Mouse (Mus musculus): ENCODE data around the gene Siva1.
A peak's percentile ranks its signal among the peaks of the same experiment; 100 is the strongest.

Gene Siva1

DNA sequence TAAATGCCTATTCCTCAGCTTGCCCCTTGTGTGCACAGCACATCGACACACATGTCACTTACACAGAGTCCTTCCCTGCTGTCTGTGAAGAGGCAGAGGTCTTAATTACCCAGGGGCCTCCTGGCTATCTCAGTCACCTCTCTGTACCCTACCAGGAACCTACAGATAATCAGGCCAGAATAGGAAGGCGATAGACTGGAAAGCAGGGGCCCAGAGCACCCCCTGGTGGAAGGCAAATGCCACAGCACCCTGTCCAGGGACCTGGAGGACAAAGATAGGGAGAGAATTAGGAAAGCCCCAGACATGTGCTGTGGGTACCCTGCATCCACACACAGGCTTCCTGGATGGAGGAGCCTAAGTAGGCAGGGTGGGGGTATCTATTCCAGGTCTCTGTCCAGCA lies 20.7 kb upstream of the Siva1 start:
- no peak for DNase-seq (ENCODE audit: low spot score)

- DNase-seq (ENCODE audit: low spot score) = no peak
Measured at GRCm38 (mm10) chr12:112625700-112626099, 18.8 kb upstream of the Siva1 start.

GRCm38 (mm10) chr12:112626455-112626854 lies 18.0 kb upstream of the Siva1 start:
- no peak for DNase-seq (ENCODE audit: low spot score)

DNA sequence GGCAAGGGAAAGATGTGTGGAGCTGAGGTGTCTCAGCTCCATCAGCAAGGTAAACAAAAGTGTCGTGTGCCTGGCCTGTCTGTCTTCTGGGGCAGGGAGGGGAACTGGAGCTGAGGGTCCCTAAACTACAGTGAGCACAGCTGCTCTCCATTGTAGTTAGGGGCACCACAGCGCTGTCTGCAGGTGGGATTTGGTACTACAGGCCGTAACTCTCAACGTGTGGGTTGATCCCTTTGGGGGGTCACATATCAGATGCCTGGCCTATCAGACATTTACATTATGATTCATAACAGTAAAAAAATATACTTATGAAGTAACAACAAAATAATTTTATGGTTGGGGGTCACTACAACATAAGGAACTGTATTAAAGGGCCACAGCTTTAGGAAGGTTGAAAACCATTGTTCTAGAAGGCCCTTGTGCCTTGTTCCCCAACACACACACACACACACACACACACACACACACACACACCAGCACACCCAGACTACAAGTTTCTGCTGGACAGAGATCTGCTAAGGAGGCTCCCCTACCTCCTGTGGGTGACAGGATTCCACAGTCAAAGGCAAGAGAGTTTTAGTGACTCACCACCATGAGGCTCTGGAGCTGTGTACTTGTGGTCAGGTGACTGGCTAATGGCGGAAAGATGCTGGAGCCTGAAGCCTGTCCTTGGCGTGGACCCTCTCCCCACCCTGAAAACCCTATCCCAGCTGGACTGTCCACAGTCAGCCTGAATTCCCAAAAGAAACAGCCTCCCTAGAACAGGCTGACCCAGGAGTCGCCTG lies 17.2 kb upstream of the Siva1 start:
- no peak for DNase-seq (ENCODE audit: low spot score)

DNA sequence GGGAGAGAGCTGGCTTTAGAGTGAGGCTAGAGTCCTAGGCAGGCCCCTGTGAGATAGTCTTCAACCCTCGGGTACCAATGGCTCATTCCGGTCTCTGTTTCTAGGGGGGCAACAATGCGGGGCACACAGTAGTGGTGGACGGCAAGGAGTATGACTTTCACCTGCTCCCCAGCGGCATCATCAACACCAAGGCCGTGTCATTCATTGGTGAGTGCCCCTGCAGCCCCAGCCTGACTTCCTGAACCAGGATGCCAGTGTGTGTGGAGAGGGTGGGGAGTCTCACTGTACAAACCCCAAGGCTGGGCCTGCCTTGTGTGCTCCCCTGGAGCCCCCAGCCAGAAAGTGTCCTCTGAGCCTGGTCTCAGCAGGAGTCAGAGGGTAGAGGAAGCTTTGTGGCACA lies 16.3 kb upstream of the Siva1 start:
- DNase-seq (ENCODE audit: low spot score) = no peak

GRCm38 (mm10) chr12:112628928-112629721 lies 15.4 kb upstream of the Siva1 start:
- DNase-seq (ENCODE audit: low spot score) = peak; percentile 88

GRCm38 (mm10) chr12:112630029-112630428 lies 14.4 kb upstream of the Siva1 start:
- no peak for DNase-seq (ENCODE audit: low spot score)

DNA sequence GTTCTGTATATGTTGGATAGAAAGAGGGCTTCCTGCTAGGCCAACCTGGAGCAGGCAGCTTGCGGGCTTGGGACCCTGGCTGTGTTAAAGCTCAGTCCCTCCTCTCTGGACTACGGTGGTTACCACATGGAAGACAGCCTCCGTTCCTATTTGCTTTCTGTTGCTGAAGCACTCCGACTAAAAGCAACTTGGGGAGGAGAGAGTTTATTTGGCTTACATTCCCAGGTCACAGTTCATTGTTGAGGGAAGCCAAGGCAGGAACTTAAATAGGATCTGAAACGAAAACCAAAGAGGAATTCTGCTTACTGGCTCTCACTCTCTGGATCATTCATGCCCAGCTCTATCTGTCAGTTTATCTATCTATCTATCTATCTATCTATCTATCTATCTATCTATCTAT lies 13.7 kb upstream of the Siva1 start:
- DNase-seq (ENCODE audit: low spot score) = no peak

DNA sequence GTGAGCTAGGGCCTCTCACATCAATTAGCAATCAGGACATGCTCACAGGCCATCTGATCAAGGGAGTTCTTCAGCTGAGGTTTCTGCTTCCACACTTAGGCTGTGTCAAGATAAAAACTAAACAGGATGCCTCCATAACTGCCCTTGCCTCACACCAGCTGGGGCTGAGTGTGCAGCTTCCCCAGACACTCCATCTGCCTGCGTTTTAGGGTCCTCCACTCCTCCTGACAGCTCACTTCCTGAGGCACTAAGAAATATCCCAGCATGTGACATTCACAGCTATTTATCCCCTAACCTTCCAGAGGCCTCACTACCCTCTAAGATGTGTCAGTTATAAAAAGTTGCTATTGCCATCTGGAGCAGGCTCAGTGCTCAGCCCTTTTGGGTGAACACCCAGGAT lies 13.0 kb upstream of the Siva1 start:
- DNase-seq (ENCODE audit: low spot score) = no peak

DNA sequence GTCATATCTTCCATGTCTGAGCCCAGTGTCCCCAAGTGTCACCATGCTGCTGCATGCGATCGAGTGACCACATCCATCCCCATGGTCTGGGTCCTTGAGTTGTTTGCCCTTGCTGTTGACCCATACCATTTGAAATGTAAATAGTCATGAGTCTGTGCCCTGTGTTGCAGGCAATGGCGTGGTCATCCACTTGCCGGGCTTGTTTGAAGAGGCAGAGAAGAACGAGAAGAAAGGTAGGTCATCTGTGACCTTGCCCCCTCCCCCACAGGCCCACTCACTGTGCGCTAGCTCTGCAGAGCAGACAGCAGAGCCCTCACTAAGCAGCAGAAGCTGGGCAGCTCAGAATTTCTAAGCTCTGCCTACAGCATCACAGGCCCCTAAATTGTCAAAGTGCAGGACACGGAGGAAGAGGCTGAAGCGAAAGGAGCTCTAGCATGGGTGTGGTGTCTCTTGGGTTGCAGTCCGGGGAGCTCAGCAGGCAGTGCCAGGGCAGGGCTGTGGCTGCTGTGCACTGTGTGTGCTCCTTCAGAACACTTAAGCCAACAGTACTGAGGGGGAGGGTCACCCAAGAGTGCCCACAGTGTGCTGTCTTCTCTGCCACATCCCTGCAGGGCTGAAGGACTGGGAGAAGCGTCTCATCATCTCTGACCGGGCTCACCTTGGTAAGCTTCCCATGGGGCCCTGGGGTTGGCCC lies 12.2 kb upstream of the Siva1 start:
- no peak for DNase-seq (ENCODE audit: low spot score)

DNA sequence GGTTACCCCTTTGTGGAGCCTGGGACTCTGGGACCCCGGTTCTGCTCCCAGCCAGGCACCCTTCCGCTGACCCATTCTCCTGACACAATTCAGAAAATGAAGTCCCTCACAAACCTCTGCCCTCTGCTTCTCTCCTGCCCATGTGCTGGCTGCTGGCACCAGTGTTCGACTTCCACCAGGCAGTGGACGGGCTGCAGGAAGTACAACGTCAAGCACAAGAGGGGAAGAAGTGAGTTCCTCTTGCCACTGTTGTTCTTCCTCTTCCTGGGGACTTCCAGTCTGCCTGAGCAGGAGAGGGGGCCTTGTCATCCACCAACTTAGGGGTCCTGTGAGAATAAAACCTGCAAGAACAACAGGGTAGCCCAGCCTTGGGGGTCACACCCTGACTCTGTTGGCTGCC lies 11.6 kb upstream of the Siva1 start:
- DNase-seq (ENCODE audit: low spot score) = no peak

DNA sequence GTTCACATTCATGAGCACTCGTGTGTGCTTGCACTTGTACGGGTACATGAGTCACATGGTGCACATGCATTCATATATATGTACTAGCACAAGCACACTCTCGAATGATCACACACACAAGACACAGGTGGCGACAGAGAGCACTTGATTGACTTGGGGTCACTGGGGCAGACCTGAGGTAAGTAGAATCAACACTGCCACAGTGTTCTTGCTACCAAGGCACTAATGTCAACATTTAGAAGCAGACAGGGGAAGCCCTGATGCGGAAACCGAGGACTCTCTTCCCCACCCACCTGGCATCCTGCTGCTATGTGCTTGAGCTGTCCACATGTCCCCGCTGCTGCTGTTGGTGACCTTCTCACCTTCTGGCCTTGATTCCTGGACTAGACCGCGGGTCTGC lies 10.8 kb upstream of the Siva1 start:
- DNase-seq (ENCODE audit: low spot score) = no peak

DNA sequence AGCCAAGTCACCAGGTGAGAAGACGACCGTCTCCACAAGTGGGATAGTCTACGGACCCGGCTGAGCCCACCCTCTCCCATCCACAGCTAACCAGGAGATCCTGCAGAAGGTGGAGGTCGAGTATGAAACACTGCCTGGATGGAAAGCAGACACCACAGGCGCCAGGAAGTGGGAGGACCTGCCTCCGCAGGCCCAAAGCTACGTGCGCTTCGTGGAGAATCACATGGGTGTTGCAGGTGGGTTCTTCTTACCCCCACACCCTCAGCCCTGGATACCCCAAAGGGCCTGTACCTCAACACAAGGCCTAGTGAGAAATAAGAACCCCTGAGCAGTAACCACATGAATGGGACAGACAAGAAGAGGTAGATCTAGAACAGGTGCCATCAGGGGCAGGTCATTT lies 5.0 kb upstream of the Siva1 start:
- no peak for DNase-seq (ENCODE audit: low spot score)

DNA sequence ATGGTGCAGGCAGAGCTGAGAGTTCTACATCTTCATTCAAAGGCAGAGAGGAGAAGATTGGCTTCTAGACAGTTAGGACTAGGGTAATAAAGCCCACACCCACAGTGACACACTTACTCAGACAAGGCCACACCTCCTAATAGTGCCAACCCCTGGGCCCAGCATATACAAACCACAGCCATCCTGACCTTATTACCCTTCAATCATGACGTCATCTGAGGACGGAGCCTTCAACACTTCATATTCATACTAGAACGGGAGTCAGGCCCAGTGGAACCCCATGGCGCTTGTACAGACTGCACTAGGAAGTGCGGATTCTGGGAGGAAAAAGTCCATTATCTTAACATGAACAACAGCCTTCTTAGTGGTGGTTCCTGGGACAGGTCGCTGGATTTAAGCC lies 1.4 kb upstream of the Siva1 start:
- DNase-seq (ENCODE audit: low spot score) = no peak

- peak; percentile 23 for DNase-seq (ENCODE audit: low spot score)
Measured at GRCm38 (mm10) chr12:112644855-112645506, 502 bp downstream of the Siva1 start.

GRCm38 (mm10) chr12:112646139-112646538 lies 1.7 kb downstream of the Siva1 start:
- DNase-seq (ENCODE audit: low spot score) = no peak

DNA sequence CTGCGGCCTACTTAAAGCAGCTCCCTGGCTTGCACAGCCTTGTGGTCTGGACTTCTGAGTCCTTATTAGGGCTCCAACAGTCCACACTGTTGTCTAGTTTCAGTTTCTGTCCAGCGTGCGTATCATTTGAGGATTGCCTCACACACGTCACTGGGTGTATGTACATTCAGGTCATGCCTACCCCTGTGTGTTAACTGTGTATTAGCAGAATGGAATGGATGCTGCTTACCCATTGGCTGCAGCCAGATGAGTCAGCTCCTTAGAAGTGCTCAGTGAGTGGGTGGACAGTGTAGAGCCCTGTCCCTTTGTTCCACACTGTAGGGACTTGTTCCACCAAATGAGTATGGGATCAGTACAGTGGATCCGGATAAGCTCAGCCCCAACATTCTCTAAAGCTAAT lies 3.6 kb downstream of the Siva1 start:
- DNase-seq (ENCODE audit: low spot score) = no peak

GRCm38 (mm10) chr12:112651778-112652439 lies 7.4 kb downstream of the Siva1 start:
- DNase-seq (ENCODE audit: low spot score) = no peak

DNA sequence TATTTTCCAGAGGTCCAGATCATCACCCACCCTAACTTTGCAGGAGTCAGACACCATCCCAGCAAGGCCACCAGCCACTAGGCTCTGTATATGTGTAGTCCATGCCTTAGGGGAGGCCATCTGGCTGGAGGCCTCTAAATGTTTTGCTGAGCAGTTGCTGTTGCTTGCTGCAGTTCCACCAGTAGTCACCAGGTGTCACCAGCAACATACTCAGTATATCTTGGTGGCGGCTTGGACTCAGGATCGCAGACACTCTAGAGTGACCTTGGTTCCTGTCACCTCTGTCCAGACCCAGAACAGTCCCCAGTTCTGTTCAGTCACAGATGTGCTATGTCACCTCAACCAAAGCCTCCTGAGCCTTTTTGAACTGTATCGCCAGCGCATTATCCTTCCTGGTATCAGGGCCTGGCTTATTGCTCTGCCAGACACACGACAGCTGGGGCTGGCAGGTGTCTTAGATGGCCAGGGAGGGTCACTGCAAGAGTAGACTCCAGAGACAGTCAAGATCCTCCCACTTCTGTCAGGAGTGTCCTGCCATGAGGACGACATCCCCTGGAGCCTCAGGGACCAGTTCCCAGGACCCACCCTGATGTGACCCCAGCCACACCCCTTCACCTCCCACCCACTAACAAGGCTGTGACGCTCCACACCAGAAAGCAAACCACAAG lies 8.8 kb downstream of the Siva1 start:
- DNase-seq (ENCODE audit: low spot score) = peak; percentile 73

- no peak for DNase-seq (ENCODE audit: low spot score)
Measured at GRCm38 (mm10) chr12:112654076-112654475, 9.6 kb downstream of the Siva1 start.

- DNase-seq (ENCODE audit: low spot score) = no peak
Measured at GRCm38 (mm10) chr12:112658619-112659018, 14.1 kb downstream of the Siva1 start.

Data from yolk sac, embryonic 10.5 days (tissue).